Mouse (Mus musculus): ENCODE measurements at regions not wholly inside any gene's neighbourhood (a gene's known extent, or its start where the extent isn't known, plus 50 kb on each side); places are given as distances from the start of the nearest gene placed in this dataset.

DNA sequence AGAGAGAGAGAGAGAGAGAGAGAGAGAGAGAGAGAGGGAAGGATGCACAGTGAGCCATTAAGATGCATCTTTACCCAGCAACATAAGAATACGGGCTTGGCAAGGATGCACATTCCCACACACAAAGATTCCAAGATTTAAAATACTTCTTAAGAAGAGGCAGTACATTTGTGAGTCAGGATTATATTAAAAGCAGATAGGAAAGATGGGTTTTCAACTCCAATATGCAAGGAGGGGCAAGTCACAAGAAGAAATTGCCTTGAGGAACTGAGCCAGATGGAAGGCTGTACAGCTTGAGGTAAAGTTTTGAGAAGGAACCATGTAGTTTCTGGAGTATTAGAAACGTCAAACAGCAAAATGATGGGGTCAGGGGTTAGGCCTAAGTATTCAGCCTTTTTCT lies 53.4 kb upstream of the Fndc3b start:
- Histone ChIP-seq H3K4me3 (ENCODE audit: low read depth, low read length) (no peak overlapping the region), H3K4me2 (ENCODE audit: low read depth) (no peak overlapping the region), H3K4me1 (ENCODE audit: insufficient read depth) (peaks cover 7% of the 10 kb centered on the region; the same call in 1 of the 2 replicates), H3K36me3 (ENCODE audit: insufficient read depth) (no peaks in the 10 kb centered on the region), H3K27me3 (ENCODE audit: insufficient read depth, low read length) (no peaks in the 10 kb centered on the region), H3K27ac (ENCODE audit: low read depth, low read length) (no peak overlapping the region), H3K9ac (no peak overlapping the region), H3K9me3 (ENCODE audit: low read length) (no peaks in the 10 kb centered on the region)
- no peak for DNase-seq
- no peak for TF ChIP-seq CTCF (IDR thresholded peaks at IDR 0.05; ENCODE audit: low read depth)
- no peak for ATAC-seq
- 81% methylated on average over 2 of the region's 2 CpGs for WGBS

DNA sequence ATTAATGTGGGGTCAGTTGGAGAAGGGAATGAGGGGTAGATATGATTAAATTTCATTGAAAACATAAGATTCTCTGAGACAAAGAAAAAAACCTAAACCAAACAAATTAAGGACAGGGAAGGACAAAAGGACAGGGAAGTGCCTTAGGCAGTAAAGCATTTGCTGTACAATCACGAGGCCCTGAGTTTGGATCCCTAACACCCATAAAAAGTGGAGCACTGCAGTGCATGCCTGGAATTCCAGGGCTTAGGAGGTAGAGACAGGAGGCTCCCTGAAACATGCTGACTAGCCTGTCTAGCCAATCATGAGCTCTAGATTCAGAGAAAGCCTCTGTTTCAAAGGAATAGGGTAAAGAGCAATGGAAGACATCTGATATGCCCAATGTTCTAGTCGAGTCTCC lies 49.9 kb upstream of the Fndc3b start:
- H3K4me2 ChIP-seq (ENCODE audit: low read depth), result no peak overlapping the region
- H3K36me3 ChIP-seq (ENCODE audit: insufficient read depth), result no peaks in the 10 kb centered on the region
- TF ChIP-seq CTCF (IDR thresholded peaks at IDR 0.05; ENCODE audit: low read depth), result no peak
- H3K9ac ChIP-seq, result no peak overlapping the region
- no peak overlapping the region for H3K4me3 ChIP-seq (ENCODE audit: low read depth, low read length)
- H3K27ac ChIP-seq (ENCODE audit: low read depth, low read length), result no peak overlapping the region
- H3K9me3 ChIP-seq (ENCODE audit: low read length), result no peaks in the 10 kb centered on the region
- no peaks in the 10 kb centered on the region for H3K27me3 ChIP-seq (ENCODE audit: insufficient read depth, low read length)
- 60% methylated on average over 2 of the region's 2 CpGs for WGBS
- H3K4me1 ChIP-seq (ENCODE audit: insufficient read depth), result peaks cover 2% of the 10 kb centered on the region; the same call in 1 of the 2 replicates
- DNase-seq, result no peak
- ATAC-seq, result no peak
